Mouse (Mus musculus): Measurements from ENCODE around the gene Fbxw10. TPM values are rescaled to one million over a fixed set of nuclear protein-coding genes. Genes with fewer than 3 reads are reported as not detected.

Fbxw10 gene
- polyA plus RNA-seq, 1 experiment from 2014 or later: 0.77 TPM

- H3K4me3 ChIP-seq: no peak overlapping the region
- H3K27ac ChIP-seq: no peak overlapping the region
- no peaks in the 10 kb centered on the region for H3K27me3 ChIP-seq
- no peaks in the 10 kb centered on the region for H3K9me3 ChIP-seq
- ATAC-seq (ENCODE audit: insufficient number of reproducible peaks, insufficient read depth, low FRiP score, low TSS enrichment): no peak
- WGBS: 88% methylated on average over 1 of the region's 1 CpGs
- H3K9ac ChIP-seq: no peak overlapping the region
- no peak overlapping the region for H3K4me2 ChIP-seq (replicated peaks)
- no peaks in the 10 kb centered on the region for H3K36me3 ChIP-seq
- no peaks in the 10 kb centered on the region for H3K4me1 ChIP-seq
These were observed 30.5 kb downstream of the Fbxw10 start for GRCm38 (mm10) chr11:62877391-62877790.

- H3K9me3 ChIP-seq: no peaks in the 10 kb centered on the region
- H3K9ac ChIP-seq: no peak overlapping the region
- H3K4me2 ChIP-seq (replicated peaks): peak overlapping the region; percentile 71
- H3K27me3 ChIP-seq: no peaks in the 10 kb centered on the region
- H3K36me3 ChIP-seq: no peaks in the 10 kb centered on the region
- ATAC-seq (ENCODE audit: insufficient number of reproducible peaks, insufficient read depth, low FRiP score, low TSS enrichment): no peak
- H3K27ac ChIP-seq: 0 out of 2 replicates have a peak overlapping the region, but pooled peaks have one; percentile 51
- peak overlapping the region; percentile 76 for H3K4me3 ChIP-seq
- 36% methylated on average over 9 of the region's 9 CpGs for WGBS
- H3K4me1 ChIP-seq: no peaks in the 10 kb centered on the region
These were observed 31.9 kb downstream of the Fbxw10 start for GRCm38 (mm10) chr11:62878728-62879127.

- peak within 1 kb of the TSS; percentile 76 for H3K9ac ChIP-seq
- no peaks in the 10 kb centered on the region for H3K27me3 ChIP-seq
- H3K4me3 ChIP-seq: peak within 1 kb of the TSS; percentile 76
- H3K27ac ChIP-seq: peak within 1 kb of the TSS; percentile 51; the same call in 1 of the 2 replicates
- H3K4me2 ChIP-seq (replicated peaks): peak within 1 kb of the TSS; percentile 71
- H3K9me3 ChIP-seq: no peaks in the 10 kb centered on the region
- WGBS: 3% methylated on average over 54 of the region's 55 CpGs
- ATAC-seq (ENCODE audit: insufficient number of reproducible peaks, insufficient read depth, low FRiP score, low TSS enrichment): peak; percentile 93
- peaks cover 4% of the 10 kb centered on the region; the same call in 1 of the 2 replicates for H3K36me3 ChIP-seq
- H3K4me1 ChIP-seq: no peaks in the 10 kb centered on the region
These were observed 32.6 kb downstream of the Fbxw10 start, which contains the start of gene Tvp23b for GRCm38 (mm10) chr11:62879220-62880048. Gene Tvp23b, plus strand, starts transcription at chr11:62879455.

GRCm38 (mm10) chr11:62883407-62883806 is 36.5 kb downstream of the Fbxw10 start:
- Histone ChIP-seq H3K4me3 (no peak overlapping the region), H3K27ac (no peak overlapping the region), H3K9me3 (no peaks in the 10 kb centered on the region), H3K4me2 (replicated peaks) (no peak overlapping the region), H3K9ac (no peak overlapping the region), H3K27me3 (no peaks in the 10 kb centered on the region), H3K36me3 (peaks cover 24% of the 10 kb centered on the region), H3K4me1 (no peaks in the 10 kb centered on the region)
- ATAC-seq (ENCODE audit: insufficient number of reproducible peaks, insufficient read depth, low FRiP score, low TSS enrichment): no peak
- WGBS: 89% methylated on average over 8 of the region's 8 CpGs

GRCm38 (mm10) chr11:62885323-62885722 is 38.5 kb downstream of the Fbxw10 start:
- WGBS: 87% methylated on average over 5 of the region's 5 CpGs
- ATAC-seq (ENCODE audit: insufficient number of reproducible peaks, insufficient read depth, low FRiP score, low TSS enrichment): no peak
- H3K4me2 ChIP-seq (replicated peaks): no peak overlapping the region
- no peaks in the 10 kb centered on the region for H3K27me3 ChIP-seq
- H3K9ac ChIP-seq: no peak overlapping the region
- H3K9me3 ChIP-seq: no peaks in the 10 kb centered on the region
- peaks cover 34% of the 10 kb centered on the region for H3K36me3 ChIP-seq
- no peak overlapping the region for H3K27ac ChIP-seq
- H3K4me1 ChIP-seq: no peaks in the 10 kb centered on the region
- H3K4me3 ChIP-seq: no peak overlapping the region

- no peak overlapping the region for H3K9ac ChIP-seq
- ATAC-seq (ENCODE audit: insufficient number of reproducible peaks, insufficient read depth, low FRiP score, low TSS enrichment): no peak
- WGBS: 85% methylated on average over 4 of the region's 4 CpGs
- no peaks in the 10 kb centered on the region for H3K9me3 ChIP-seq
- H3K36me3 ChIP-seq: peaks cover 39% of the 10 kb centered on the region
- H3K4me1 ChIP-seq: no peaks in the 10 kb centered on the region
- H3K4me3 ChIP-seq: no peak overlapping the region
- no peaks in the 10 kb centered on the region for H3K27me3 ChIP-seq
- no peak overlapping the region for H3K27ac ChIP-seq
- no peak overlapping the region for H3K4me2 ChIP-seq (replicated peaks)
These were observed 43.9 kb downstream of the Fbxw10 start for GRCm38 (mm10) chr11:62890796-62891195.

- ATAC-seq (ENCODE audit: insufficient number of reproducible peaks, insufficient read depth, low FRiP score, low TSS enrichment): no peak
- Histone ChIP-seq H3K9ac (no peak overlapping the region), H3K4me1 (no peaks in the 10 kb centered on the region), H3K36me3 (peaks cover 32% of the 10 kb centered on the region), H3K9me3 (no peaks in the 10 kb centered on the region), H3K4me3 (no peak overlapping the region), H3K4me2 (replicated peaks) (no peak overlapping the region), H3K27me3 (no peaks in the 10 kb centered on the region), H3K27ac (no peak overlapping the region)
- WGBS: 91% methylated on average over 11 of the region's 11 CpGs
These were observed 44.9 kb downstream of the Fbxw10 start for GRCm38 (mm10) chr11:62891763-62892162.

GRCm38 (mm10) chr11:62901699-62902323 is 54.9 kb downstream of the Fbxw10 start:
- Histone ChIP-seq H3K27ac (no peak overlapping the region), H3K36me3 (no peaks in the 10 kb centered on the region), H3K4me1 (no peaks in the 10 kb centered on the region), H3K4me2 (replicated peaks) (no peak overlapping the region), H3K27me3 (no peaks in the 10 kb centered on the region), H3K4me3 (no peak overlapping the region), H3K9me3 (no peaks in the 10 kb centered on the region), H3K9ac (no peak overlapping the region)
- ATAC-seq (ENCODE audit: insufficient number of reproducible peaks, insufficient read depth, low FRiP score, low TSS enrichment): no peak
- WGBS: 35% methylated on average over 12 of the region's 12 CpGs

GRCm38 (mm10) chr11:62903871-62904495 is 57.1 kb downstream of the Fbxw10 start:
- Histone ChIP-seq H3K4me1 (no peaks in the 10 kb centered on the region), H3K36me3 (no peaks in the 10 kb centered on the region), H3K27me3 (no peaks in the 10 kb centered on the region), H3K27ac (no peak overlapping the region), H3K9me3 (no peaks in the 10 kb centered on the region), H3K4me3 (no peak overlapping the region), H3K4me2 (replicated peaks) (no peak overlapping the region), H3K9ac (no peak overlapping the region)
- no peak for ATAC-seq (ENCODE audit: insufficient number of reproducible peaks, insufficient read depth, low FRiP score, low TSS enrichment)
- 68% methylated on average over 6 of the region's 6 CpGs for WGBS

- Histone ChIP-seq H3K9me3 (no peaks in the 10 kb centered on the region), H3K9ac (no peak overlapping the region), H3K4me1 (no peaks in the 10 kb centered on the region), H3K36me3 (no peaks in the 10 kb centered on the region), H3K4me3 (no peak overlapping the region), H3K4me2 (replicated peaks) (no peak overlapping the region), H3K27ac (no peak overlapping the region), H3K27me3 (no peaks in the 10 kb centered on the region)
- ATAC-seq (ENCODE audit: insufficient number of reproducible peaks, insufficient read depth, low FRiP score, low TSS enrichment): no peak
- WGBS: 80% methylated on average over 3 of the region's 3 CpGs
These were observed 62.9 kb downstream of the Fbxw10 start for GRCm38 (mm10) chr11:62909720-62910306.

GRCm38 (mm10) chr11:62911362-62911761 is 64.5 kb downstream of the Fbxw10 start:
- no peak overlapping the region for H3K27ac ChIP-seq
- ATAC-seq (ENCODE audit: insufficient number of reproducible peaks, insufficient read depth, low FRiP score, low TSS enrichment): no peak
- WGBS: 59% methylated on average over 8 of the region's 8 CpGs

More at GRCm38 (mm10) chr11:62911362-62911761, 64.5 kb downstream of the Fbxw10 start:
- H3K4me1 ChIP-seq: no peaks in the 10 kb centered on the region
- no peak overlapping the region for H3K9ac ChIP-seq
- H3K4me3 ChIP-seq: no peak overlapping the region
- H3K9me3 ChIP-seq: no peaks in the 10 kb centered on the region
- no peak overlapping the region for H3K4me2 ChIP-seq (replicated peaks)
- H3K27me3 ChIP-seq: no peaks in the 10 kb centered on the region
- H3K36me3 ChIP-seq: no peaks in the 10 kb centered on the region

Data from embryonic facial prominence, embryonic 12.5 days (tissue).